Mouse (Mus musculus): Measurements from ENCODE around the gene Coa5.

GRCm38 (mm10) chr1:37430297-37430840 is 466 bp upstream of the Coa5 start:
- TF ChIP-seq CTCF (IDR thresholded peaks at IDR 0.05), result no peak
- no peak for TF ChIP-seq EP300 (IDR thresholded peaks at IDR 0.05)
